Mouse (Mus musculus): ENCODE data around the gene Plppr3. TPM values are rescaled to one million over a fixed set of nuclear protein-coding genes. Genes with fewer than 3 reads are reported as not detected.
"Not testable (repeated sequence)": the region's sequence is repeated elsewhere in the genome, so short reads cannot be mapped to it uniquely, and the experiment has no call there.

The Plppr3 gene
- polyA plus RNA-seq, 1 experiment: 4.9 TPM

DNA sequence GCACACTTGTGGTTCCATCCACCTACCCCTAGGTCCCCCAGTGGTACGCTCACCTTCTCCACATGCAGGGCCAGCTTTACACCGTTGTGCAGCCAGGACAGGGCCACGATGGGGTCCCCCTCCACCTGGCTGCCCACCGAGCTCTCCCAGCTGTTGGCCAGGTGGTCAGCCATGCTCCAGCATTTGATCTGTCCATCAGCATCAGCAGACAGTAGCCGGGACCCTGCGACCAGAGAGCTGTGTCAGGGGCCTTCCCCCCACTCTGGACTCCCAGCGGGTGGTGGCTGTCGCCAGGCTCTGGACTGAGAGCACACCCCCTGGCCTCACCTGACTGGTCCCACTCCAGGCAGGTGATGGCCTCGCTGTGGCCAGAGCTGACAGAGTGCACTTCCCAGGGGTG lies 32.3 kb upstream of the Plppr3 start:
- Histone ChIP-seq H3K4me1 (ENCODE audit: control insufficient read depth, insufficient read depth, low read length) (0 out of 2 replicates have a peak, but pooled peaks cover 4% of the 10 kb centered on the region), H3K4me3 (ENCODE audit: insufficient read depth, low read length) (no peak overlapping the region), H3K27ac (ENCODE audit: insufficient read depth, low read length) (no peak overlapping the region)
- TF ChIP-seq CTCF (IDR thresholded peaks at IDR 0.05; ENCODE audit: borderline replicate concordance, insufficient read depth, low read length) (no peak), POLR2A (IDR thresholded peaks at IDR 0.05; ENCODE audit: low read depth, low read length) (no peak)

DNA sequence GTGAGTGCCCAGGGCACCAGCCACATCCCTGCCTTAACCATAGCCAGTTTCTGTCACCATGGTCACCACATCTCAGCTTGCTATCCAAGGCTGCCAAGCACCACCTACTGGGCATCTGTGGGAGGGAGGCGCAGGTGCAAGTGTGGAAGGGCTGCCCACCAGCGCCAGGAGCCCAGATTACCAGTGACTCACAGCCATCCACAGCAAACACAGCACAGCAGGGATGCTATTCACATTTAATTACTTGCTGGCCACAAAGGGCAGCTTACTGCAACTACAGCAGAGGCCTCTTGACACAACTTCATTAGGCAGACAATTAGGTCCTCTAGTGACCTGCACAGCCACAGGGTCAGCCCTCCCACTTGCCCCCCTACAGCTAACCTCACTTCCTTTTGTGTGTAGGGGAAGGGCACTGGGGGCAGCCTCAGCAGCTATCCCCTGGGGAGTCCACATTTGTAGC lies 26.5 kb upstream of the Plppr3 start:
- Histone ChIP-seq H3K27ac (ENCODE audit: insufficient read depth, low read length) (no peak overlapping the region), H3K4me1 (ENCODE audit: control insufficient read depth, insufficient read depth, low read length) (no peaks in the 10 kb centered on the region), H3K4me3 (ENCODE audit: insufficient read depth, low read length) (no peak overlapping the region)
- TF ChIP-seq POLR2A (IDR thresholded peaks at IDR 0.05; ENCODE audit: low read depth, low read length): no peak
- peak; percentile 36; the same call in 1 of the 2 replicates for TF ChIP-seq CTCF (IDR thresholded peaks at IDR 0.05; ENCODE audit: borderline replicate concordance, insufficient read depth, low read length)

DNA sequence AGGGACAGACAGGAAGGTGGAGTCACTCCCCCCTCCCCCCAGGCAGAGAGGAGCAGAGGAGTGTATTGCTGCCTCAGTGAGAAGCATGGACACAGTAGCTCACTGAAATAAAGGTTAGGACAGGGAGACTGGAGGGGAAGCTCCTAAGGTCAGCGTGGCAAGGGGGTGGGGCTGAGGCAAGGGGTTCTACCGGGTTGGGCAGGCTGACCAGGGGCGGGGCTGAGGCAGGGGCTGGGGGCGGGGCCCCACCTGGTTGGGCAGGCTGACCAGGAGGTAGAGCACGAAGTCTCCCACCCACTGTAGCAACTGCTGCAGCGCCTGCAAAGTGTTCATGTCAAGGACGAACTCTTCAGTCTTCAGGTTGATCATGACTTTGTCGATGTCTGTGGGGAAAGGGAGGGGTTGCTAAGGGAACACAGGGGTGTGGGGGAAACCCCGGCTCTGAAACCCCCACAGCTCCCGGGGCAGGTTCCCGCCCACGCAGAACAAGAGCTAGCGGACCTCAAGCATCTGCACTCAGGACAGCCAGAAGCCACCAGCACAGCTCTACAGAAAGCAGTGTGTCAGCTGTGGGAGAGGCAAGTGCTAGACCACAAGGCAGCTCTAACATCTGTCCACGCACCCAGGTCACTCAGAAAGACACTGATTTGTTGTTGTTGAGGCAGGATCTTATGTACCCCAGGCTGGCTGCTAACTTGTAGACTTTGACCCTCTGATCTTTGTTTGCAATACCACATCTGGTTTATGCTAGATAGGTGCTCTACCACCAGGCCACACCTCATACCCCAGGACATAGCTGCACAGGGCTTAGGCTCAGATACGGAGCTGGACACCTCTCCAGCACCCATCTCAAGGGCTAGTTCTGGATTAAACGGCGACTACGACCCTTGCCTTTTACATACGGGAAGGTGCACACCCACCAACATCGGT lies 23.1 kb upstream of the Plppr3 start:
- no peak overlapping the region for H3K27ac ChIP-seq (ENCODE audit: insufficient read depth, low read length)
- no peaks in the 10 kb centered on the region for H3K4me1 ChIP-seq (ENCODE audit: control insufficient read depth, insufficient read depth, low read length)
- TF ChIP-seq POLR2A (IDR thresholded peaks at IDR 0.05; ENCODE audit: low read depth, low read length) (no peak), CTCF (IDR thresholded peaks at IDR 0.05; ENCODE audit: borderline replicate concordance, insufficient read depth, low read length) (no peak)
- H3K4me3 ChIP-seq (ENCODE audit: insufficient read depth, low read length): no peak overlapping the region

DNA sequence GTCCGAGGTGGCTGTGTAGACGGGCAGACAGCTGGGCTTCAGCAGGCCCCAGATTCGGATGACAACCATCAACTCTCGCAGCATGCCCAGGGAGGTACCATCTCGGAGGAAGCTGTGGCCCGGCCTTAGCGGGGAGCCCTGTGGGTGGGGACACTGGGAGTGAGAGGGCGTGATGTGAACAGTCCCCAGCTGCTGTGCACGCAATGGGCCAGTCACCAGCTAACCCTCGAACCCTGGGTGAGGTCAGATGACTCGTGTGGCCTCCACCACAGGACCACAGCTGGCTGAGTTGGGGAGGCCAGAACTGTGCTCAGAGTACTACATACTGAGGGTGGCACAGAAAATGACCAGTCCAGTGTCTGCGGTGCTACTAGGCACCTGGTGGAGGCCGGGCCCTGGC lies 22.4 kb upstream of the Plppr3 start:
- Histone ChIP-seq H3K4me3 (ENCODE audit: insufficient read depth, low read length) (no peak overlapping the region), H3K27ac (ENCODE audit: insufficient read depth, low read length) (no peak overlapping the region), H3K4me1 (ENCODE audit: control insufficient read depth, insufficient read depth, low read length) (no peaks in the 10 kb centered on the region)
- TF ChIP-seq POLR2A (IDR thresholded peaks at IDR 0.05; ENCODE audit: low read depth, low read length) (no peak), CTCF (IDR thresholded peaks at IDR 0.05; ENCODE audit: borderline replicate concordance, insufficient read depth, low read length) (no peak)

DNA sequence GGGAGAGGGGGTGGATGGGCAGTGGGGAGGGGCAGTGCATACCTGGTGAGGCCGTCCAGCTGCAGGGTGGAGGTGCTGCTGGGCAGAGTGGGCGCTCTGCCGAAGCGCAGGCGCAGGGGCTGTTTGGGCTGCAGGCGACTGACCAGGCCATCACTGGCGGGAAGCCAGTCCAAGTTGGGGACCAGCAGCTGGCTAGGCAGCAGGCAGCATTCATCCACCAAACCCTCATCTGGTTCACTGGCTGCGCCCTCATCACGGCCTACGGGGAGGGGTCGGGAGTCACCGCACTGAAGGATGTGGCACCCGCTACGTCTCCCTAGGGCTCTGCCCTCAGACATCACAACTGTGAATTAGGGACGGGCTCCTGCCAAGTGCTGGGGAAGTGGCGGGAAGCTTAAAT lies 21.9 kb upstream of the Plppr3 start:
- TF ChIP-seq CTCF (IDR thresholded peaks at IDR 0.05; ENCODE audit: borderline replicate concordance, insufficient read depth, low read length) (no peak), POLR2A (IDR thresholded peaks at IDR 0.05; ENCODE audit: low read depth, low read length) (no peak)
- Histone ChIP-seq H3K4me1 (ENCODE audit: control insufficient read depth, insufficient read depth, low read length) (no peaks in the 10 kb centered on the region), H3K4me3 (ENCODE audit: insufficient read depth, low read length) (no peak overlapping the region), H3K27ac (ENCODE audit: insufficient read depth, low read length) (no peak overlapping the region)

DNA sequence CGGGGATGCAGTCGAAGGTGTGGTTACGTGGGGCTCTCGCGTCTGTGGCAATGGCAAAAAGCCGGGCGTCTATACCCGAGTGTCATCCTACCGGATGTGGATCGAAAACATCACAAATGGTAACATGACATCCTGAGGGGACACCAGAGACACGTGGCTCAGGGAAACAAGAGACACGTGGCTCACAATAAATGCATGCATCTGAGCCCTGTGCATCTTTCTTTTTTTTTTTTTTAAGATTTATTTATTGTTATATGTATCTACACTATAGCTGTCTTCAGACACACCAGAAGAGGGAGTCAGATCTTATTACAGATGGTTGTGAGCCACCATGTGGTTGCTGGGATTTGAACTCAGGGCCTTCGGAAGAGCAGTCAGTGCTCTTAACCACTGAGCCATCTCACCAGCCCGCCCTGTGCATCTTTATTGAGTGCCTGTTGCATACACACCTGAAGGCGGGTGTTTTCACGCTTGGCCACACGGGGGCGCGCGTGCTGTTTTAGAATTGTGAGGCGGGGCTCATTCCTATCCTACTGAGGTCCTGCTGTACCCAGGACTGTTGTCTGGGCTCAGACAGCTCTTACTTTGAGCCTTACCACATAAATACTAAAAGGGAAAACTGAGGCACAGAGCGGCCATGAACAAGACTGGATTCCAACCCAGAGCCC lies 18.2 kb upstream of the Plppr3 start:
- peak; percentile 64 for TF ChIP-seq CTCF (IDR thresholded peaks at IDR 0.05; ENCODE audit: borderline replicate concordance, insufficient read depth, low read length)
- not testable (repeated sequence) for H3K4me3 ChIP-seq (ENCODE audit: insufficient read depth, low read length); H3K27ac ChIP-seq (ENCODE audit: insufficient read depth, low read length); H3K4me1 ChIP-seq (ENCODE audit: control insufficient read depth, insufficient read depth, low read length)

DNA sequence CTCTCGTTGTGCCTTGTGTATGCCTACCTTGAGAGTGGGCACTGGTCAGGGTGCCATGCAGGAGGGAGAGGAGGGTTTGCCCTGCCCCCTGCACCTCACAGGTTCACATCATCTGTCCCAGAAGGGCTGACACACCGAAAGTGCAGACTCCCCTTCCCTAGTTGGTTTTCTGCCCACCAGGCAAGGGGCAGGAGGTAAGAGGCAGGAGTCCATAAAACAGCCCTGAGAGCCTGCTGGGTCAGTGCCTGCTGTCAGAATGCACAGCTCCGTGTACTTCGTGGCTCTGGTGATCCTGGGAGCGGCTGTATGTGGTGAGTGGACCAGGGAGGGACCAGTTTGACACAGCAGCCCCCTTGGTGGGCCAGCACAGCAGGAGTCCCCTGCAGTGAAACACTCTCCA lies 16.2 kb upstream of the Plppr3 start, which contains the start of gene Cfd:
TSS of gene Cfd (plus strand) at position 184 of the 400 bp plus-strand sequence.
- Histone ChIP-seq H3K4me1 (ENCODE audit: control insufficient read depth, insufficient read depth, low read length) (no peaks in the 10 kb centered on the region), H3K4me3 (ENCODE audit: insufficient read depth, low read length) (no peak within 1 kb of the TSS), H3K27ac (ENCODE audit: insufficient read depth, low read length) (no peak within 1 kb of the TSS)
- TF ChIP-seq CTCF (IDR thresholded peaks at IDR 0.05; ENCODE audit: borderline replicate concordance, insufficient read depth, low read length): no peak
- no peak for TF ChIP-seq POLR2A (IDR thresholded peaks at IDR 0.05; ENCODE audit: low read depth, low read length)

DNA sequence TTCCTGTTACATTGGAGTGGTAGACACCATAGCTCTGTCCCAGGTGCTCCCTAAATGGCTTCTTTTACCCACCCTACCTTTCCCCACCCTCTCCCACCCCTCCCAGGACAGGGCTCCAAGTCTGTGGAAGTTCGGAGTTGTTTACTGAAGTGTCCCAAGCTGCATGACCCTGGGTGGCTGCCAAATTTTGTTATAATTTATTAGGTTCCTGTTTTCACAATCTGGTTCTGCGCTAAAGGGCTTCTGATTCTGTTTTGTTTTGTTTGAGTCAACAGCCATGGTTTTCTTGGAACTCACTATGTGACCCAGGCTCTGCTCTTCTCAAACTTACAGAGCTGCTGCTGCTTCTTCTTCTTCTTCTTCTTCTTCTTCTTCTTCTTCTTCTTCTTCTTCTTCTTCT lies 15.0 kb upstream of the Plppr3 start:
- H3K4me1 ChIP-seq (ENCODE audit: control insufficient read depth, insufficient read depth, low read length): no peaks in the 10 kb centered on the region
- TF ChIP-seq CTCF (IDR thresholded peaks at IDR 0.05; ENCODE audit: borderline replicate concordance, insufficient read depth, low read length): no peak
- no peak for TF ChIP-seq POLR2A (IDR thresholded peaks at IDR 0.05; ENCODE audit: low read depth, low read length)
- H3K27ac ChIP-seq (ENCODE audit: insufficient read depth, low read length): no peak overlapping the region
- H3K4me3 ChIP-seq (ENCODE audit: insufficient read depth, low read length): no peak overlapping the region

DNA sequence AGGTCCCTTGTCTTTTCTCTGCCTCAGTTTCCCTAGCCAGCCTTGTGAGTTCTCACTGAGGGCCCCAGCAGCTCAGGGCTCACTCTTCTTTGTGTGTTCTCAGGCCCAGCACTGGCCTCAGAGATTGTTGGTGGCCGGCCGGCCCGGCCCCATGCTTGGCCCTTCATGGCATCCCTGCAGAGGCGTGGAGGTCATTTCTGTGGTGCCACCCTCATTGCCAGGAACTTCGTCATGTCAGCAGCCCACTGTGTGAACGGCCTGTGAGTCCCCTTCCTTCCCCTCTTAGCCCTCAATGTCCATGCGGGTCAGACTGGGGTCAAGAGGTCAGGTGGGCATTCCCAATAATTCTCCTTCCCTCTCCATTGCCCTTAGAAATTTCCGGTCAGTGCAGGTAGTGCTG lies 12.2 kb upstream of the Plppr3 start:
- H3K27ac ChIP-seq (ENCODE audit: insufficient read depth, low read length): no peak overlapping the region
- no peaks in the 10 kb centered on the region for H3K4me1 ChIP-seq (ENCODE audit: control insufficient read depth, insufficient read depth, low read length)
- no peak overlapping the region for H3K4me3 ChIP-seq (ENCODE audit: insufficient read depth, low read length)
- no peak for TF ChIP-seq POLR2A (IDR thresholded peaks at IDR 0.05; ENCODE audit: low read depth, low read length)
- no peak for TF ChIP-seq CTCF (IDR thresholded peaks at IDR 0.05; ENCODE audit: borderline replicate concordance, insufficient read depth, low read length)

DNA sequence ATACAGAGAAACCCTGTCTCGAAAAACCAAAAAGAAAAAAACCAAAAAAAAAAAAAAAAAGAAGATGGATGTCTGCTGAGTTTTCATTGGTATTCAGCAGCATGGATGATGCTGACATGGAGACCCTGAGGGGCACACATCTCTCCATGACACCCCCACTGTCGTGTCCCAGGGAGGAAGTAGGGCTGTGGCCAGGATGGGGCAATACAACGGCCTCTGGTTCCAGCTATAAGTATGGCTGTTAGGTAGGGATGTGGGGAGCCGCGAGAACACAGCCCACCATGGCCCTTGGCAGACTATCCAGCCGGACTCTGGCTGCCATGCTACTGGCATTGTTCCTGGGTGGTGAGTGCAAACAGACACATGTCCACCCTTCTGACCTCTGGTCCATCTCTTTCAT lies 11.6 kb upstream of the Plppr3 start, which contains the start of gene Elane:
TSS of gene Elane (plus strand) at position 194 of the 400 bp plus-strand sequence.
- TF ChIP-seq CTCF (IDR thresholded peaks at IDR 0.05; ENCODE audit: borderline replicate concordance, insufficient read depth, low read length) (no peak), POLR2A (IDR thresholded peaks at IDR 0.05; ENCODE audit: low read depth, low read length) (no peak)
- H3K4me3 ChIP-seq (ENCODE audit: insufficient read depth, low read length): no peak within 1 kb of the TSS

DNA sequence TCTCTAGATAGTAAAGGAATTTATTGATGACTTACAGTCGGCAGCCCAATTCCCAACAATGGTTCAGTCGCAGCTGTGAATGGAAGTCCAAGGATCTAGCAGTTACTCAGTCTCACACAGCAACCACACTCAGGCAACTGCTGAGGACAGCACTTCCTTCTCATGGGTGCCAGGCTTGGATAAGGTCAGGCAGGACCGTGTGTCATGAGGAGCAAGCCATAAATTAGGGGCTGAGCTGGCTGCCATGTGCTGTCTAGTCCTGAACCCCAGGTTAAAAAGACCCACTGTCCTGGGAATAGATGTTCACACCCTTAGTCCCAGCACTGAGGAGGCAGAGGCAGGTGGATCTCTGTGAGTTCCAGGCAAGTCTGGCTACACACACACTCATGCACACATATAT lies 10.5 kb upstream of the Plppr3 start:
- not testable (repeated sequence) for H3K4me1 ChIP-seq (ENCODE audit: control insufficient read depth, insufficient read depth, low read length); H3K4me3 ChIP-seq (ENCODE audit: insufficient read depth, low read length); H3K27ac ChIP-seq (ENCODE audit: insufficient read depth, low read length)

More for the DNA sequence above, 11.6 kb upstream of the Plppr3 start, which contains the start of gene Elane:
- Histone ChIP-seq H3K4me1 (ENCODE audit: control insufficient read depth, insufficient read depth, low read length) (no peaks in the 10 kb centered on the region), H3K27ac (ENCODE audit: insufficient read depth, low read length) (no peak within 1 kb of the TSS)
